Mouse (Mus musculus): ENCODE results near the gene Ncam1.

GRCm38 (mm10) chr9:49715121-49715520 is 83.6 kb downstream of the Ncam1 start:
- TF ChIP-seq CTCF (conservative IDR thresholded peaks at IDR 0.05; ENCODE audit: insufficient read depth, insufficient read length, low read depth, low read length) (peak; percentile 49; the same call in 1 of the 2 replicates), POLR2A (IDR thresholded peaks at IDR 0.05; ENCODE audit: low read depth, low read length) (no peak)
